8 mouse cellular contexts compared by ENCODE assay signal in genomic region chr2:132578059-132578458, GRCm38 (mm10). TPM values are rescaled to one million over a fixed set of nuclear protein-coding genes. Genes with fewer than 3 reads are reported as not detected.
DNase-seq lines count a peak whose midpoint lies in the region; ATAC-seq and TF ChIP-seq lines count a peak whose summit lies in the region.

No protein-coding gene starts in this region.

- POLR2A ChIA-PET in Patski (lab: Charles Lee): interaction anchor here (0.9 kb wide), 1 partner anchor 9 kb away, joined by 3 read pairs; no protein-coding TSS in a partner anchor

- peak overlapping the region; percentile 68 for H3K4me2 ChIP-seq in hindbrain, embryonic 15.5 days

- no peaks in the 10 kb centered on the region for H3K36me3 ChIP-seq in hindbrain, embryonic 15.5 days

- H3K4me3 ChIP-seq in hindbrain, embryonic 15.5 days: peak overlapping the region; percentile 92

- peak overlapping the region; percentile 99 for H3K27ac ChIP-seq in hindbrain, embryonic 15.5 days (replicated peaks)

- H3K9ac ChIP-seq in hindbrain, embryonic 15.5 days: peak overlapping the region; percentile 95

- 1% methylated on average over 24 of the region's 38 CpGs for WGBS in hindbrain, embryonic 15.5 days

- peaks cover 26% of the 10 kb centered on the region for H3K4me1 ChIP-seq in hindbrain, embryonic 15.5 days (replicated peaks)

- no peaks in the 10 kb centered on the region for H3K9me3 ChIP-seq in hindbrain, embryonic 15.5 days

- H3K27me3 ChIP-seq in Patski: no peaks in the 10 kb centered on the region
- no peaks in the 10 kb centered on the region for H3K27me3 ChIP-seq in hindbrain, embryonic 15.5 days

- CTCF ChIA-PET in Patski (lab: Charles Lee): interaction anchor here (1.0 to 4.0 kb wide), 3 partner anchors 9 to 54 kb away, joined by 3 to 20 read pairs (median 3); no protein-coding TSS in a partner anchor

- TF ChIP-seq CTCF in Patski (IDR thresholded peaks at IDR 0.05): peak; percentile 80

- in situ Hi-C loops in Patski (cut with MboI; ENCODE audit: low pct_unique_long_range_greater_than_20kb): no loop called here

- DNase-seq in Patski (ENCODE audit: low read depth, low spot score): peak; percentile 47
- peak; percentile 98 to 99 for DNase-seq in cerebellum, postnatal 14 days
- DNase-seq in frontal cortex, postnatal 25 days (ENCODE audit: low spot score in 2 of 2): peak; percentile 95 to 97
- DNase-seq in left cerebral cortex, adult 11 months (ENCODE audit: low spot score): peak; percentile 94
- peak; percentile 99 for DNase-seq in lung, postnatal 4 days
- DNase-seq in retina, postnatal 7 days (ENCODE audit: low read depth, low spot score): peak; percentile 90
- DNase-seq in urinary bladder, adult 2 months (ENCODE audit: low spot score): peak; percentile 97

- peak; percentile 97 for ATAC-seq in Patski
- peak; percentile 98 for ATAC-seq in hindbrain, embryonic 15.5 days (ENCODE audit: low FRiP score, low read depth)

RNA-seq across cellular contexts. Expression of gene Gpcpd1, which starts 9.5 kb away (rescaled TPM):
- 12.6 TPM for polyA plus RNA-seq in Patski (2021)
- 72.7 and 76.3 TPM in 2 replicates for polyA plus RNA-seq in hindbrain, embryonic 15.5 days (2015; fragmentation: Nextera tagmentation; extraction: Ambion mirVana)
- 24.2 and 25.6 TPM in 2 replicates for polyA plus RNA-seq in urinary bladder, adult 2 months (2012; rRNA removed)

Comparison
In these comparisons a context has a peak if more than half of its experiments do, and no peak if none do; other contexts are left out.
1. Peak in every context shown above with its lines: DNase-seq, ATAC-seq, H3K4me3 ChIP-seq and H3K27ac ChIP-seq.
2. DNase-seq: peak in every context shown above with its lines; median percentile 99 in lung, postnatal 4 days; 98 in cerebellum, postnatal 14 days; 97 in urinary bladder, adult 2 months; 96 in frontal cortex, postnatal 25 days; 94 in left cerebral cortex, adult 11 months; 90 in retina, postnatal 7 days; 47 in Patski.